Mouse (Mus musculus): Measurements from ENCODE around the gene Dexi. TPM values are rescaled to one million over a fixed set of nuclear protein-coding genes. Genes with fewer than 3 reads are reported as not detected.
A peak's percentile ranks its signal among the peaks of the same experiment; 100 is the strongest.

Gene Dexi
- polyA plus RNA-seq, 1 experiment from 2014 or later = 26.5 TPM

GRCm38 (mm10) chr16:10501865-10502264 is 41.0 kb downstream of the Dexi start:
- ATAC-seq (replicated peaks; ENCODE audit: low FRiP score, low TSS enrichment, low read depth) (no peak), DNase-seq (ENCODE audit: low spot score) (peak; percentile 90)
- no peaks in the 10 kb centered on the region for H3K9me3 ChIP-seq (ENCODE audit: control insufficient read depth, low read length)
- no peaks in the 10 kb centered on the region for H3K36me3 ChIP-seq (ENCODE audit: control insufficient read depth, insufficient read depth, low read length)
- H3K27ac ChIP-seq (ENCODE audit: low read depth) = no peak overlapping the region
- no peaks in the 10 kb centered on the region for H3K27me3 ChIP-seq (replicated peaks; ENCODE audit: control insufficient read depth, insufficient read depth, low read length)
- no peak overlapping the region for H3K4me3 ChIP-seq (ENCODE audit: low read depth, low read length)
- H3K4me2 ChIP-seq (ENCODE audit: low read length) = no peak overlapping the region
- WGBS = 13% methylated on average over 8 of the region's 8 CpGs
- H3K9ac ChIP-seq (ENCODE audit: low read length) = no peak overlapping the region
- H3K4me1 ChIP-seq (replicated peaks; ENCODE audit: control insufficient read depth, insufficient read depth, low read length) = no peaks in the 10 kb centered on the region

- Histone ChIP-seq H3K4me2 (ENCODE audit: low read length) (no peak overlapping the region), H3K27ac (ENCODE audit: low read depth) (no peak overlapping the region), H3K9me3 (ENCODE audit: control insufficient read depth, low read length) (no peaks in the 10 kb centered on the region), H3K36me3 (ENCODE audit: control insufficient read depth, insufficient read depth, low read length) (no peaks in the 10 kb centered on the region), H3K4me1 (replicated peaks; ENCODE audit: control insufficient read depth, insufficient read depth, low read length) (no peaks in the 10 kb centered on the region), H3K27me3 (replicated peaks; ENCODE audit: control insufficient read depth, insufficient read depth, low read length) (no peaks in the 10 kb centered on the region), H3K4me3 (ENCODE audit: low read depth, low read length) (no peak overlapping the region), H3K9ac (ENCODE audit: low read length) (no peak overlapping the region)
- ATAC-seq (replicated peaks; ENCODE audit: low FRiP score, low TSS enrichment, low read depth) (no peak), DNase-seq (ENCODE audit: low spot score) (no peak)
- WGBS = 61% methylated on average over 1 of the region's 1 CpGs
These were observed 43.7 kb downstream of the Dexi start for GRCm38 (mm10) chr16:10499122-10499521.

GRCm38 (mm10) chr16:10498096-10498602 is 44.7 kb downstream of the Dexi start:
- H3K9me3 ChIP-seq (ENCODE audit: control insufficient read depth, low read length) = no peaks in the 10 kb centered on the region
- no peak overlapping the region for H3K27ac ChIP-seq (ENCODE audit: low read depth)
- ATAC-seq (replicated peaks; ENCODE audit: low FRiP score, low TSS enrichment, low read depth) = no peak
- H3K4me1 ChIP-seq (replicated peaks; ENCODE audit: control insufficient read depth, insufficient read depth, low read length) = no peaks in the 10 kb centered on the region
- no peak overlapping the region for H3K9ac ChIP-seq (ENCODE audit: low read length)
- no peak for DNase-seq (ENCODE audit: low spot score)
- WGBS = 63% methylated on average over 5 of the region's 5 CpGs
- H3K27me3 ChIP-seq (replicated peaks; ENCODE audit: control insufficient read depth, insufficient read depth, low read length) = no peaks in the 10 kb centered on the region
- H3K4me2 ChIP-seq (ENCODE audit: low read length) = no peak overlapping the region
- no peak overlapping the region for H3K4me3 ChIP-seq (ENCODE audit: low read depth, low read length)
- no peaks in the 10 kb centered on the region for H3K36me3 ChIP-seq (ENCODE audit: control insufficient read depth, insufficient read depth, low read length)

- H3K27ac ChIP-seq (ENCODE audit: low read depth) = no peak overlapping the region
- H3K4me1 ChIP-seq (replicated peaks; ENCODE audit: control insufficient read depth, insufficient read depth, low read length) = no peaks in the 10 kb centered on the region
- DNase-seq (ENCODE audit: low spot score) = no peak
- H3K9ac ChIP-seq (ENCODE audit: low read length) = no peak overlapping the region
- WGBS = 71% methylated on average over 2 of the region's 2 CpGs
- ATAC-seq (replicated peaks; ENCODE audit: low FRiP score, low TSS enrichment, low read depth) = no peak
- no peak overlapping the region for H3K4me2 ChIP-seq (ENCODE audit: low read length)
- no peak overlapping the region for H3K4me3 ChIP-seq (ENCODE audit: low read depth, low read length)
- 0 out of 2 replicates have a peak, but pooled peaks cover 3% of the 10 kb centered on the region for H3K27me3 ChIP-seq (replicated peaks; ENCODE audit: control insufficient read depth, insufficient read depth, low read length)
- no peaks in the 10 kb centered on the region for H3K9me3 ChIP-seq (ENCODE audit: control insufficient read depth, low read length)
- H3K36me3 ChIP-seq (ENCODE audit: control insufficient read depth, insufficient read depth, low read length) = no peaks in the 10 kb centered on the region
These were observed 47.0 kb downstream of the Dexi start for GRCm38 (mm10) chr16:10495824-10496298.

- DNase-seq (ENCODE audit: low spot score) = no peak
- 83% methylated on average over 3 of the region's 3 CpGs for WGBS
- Histone ChIP-seq H3K36me3 (ENCODE audit: control insufficient read depth, insufficient read depth, low read length) (no peaks in the 10 kb centered on the region), H3K9ac (ENCODE audit: low read length) (no peak overlapping the region), H3K27ac (ENCODE audit: low read depth) (no peak overlapping the region), H3K9me3 (ENCODE audit: control insufficient read depth, low read length) (no peaks in the 10 kb centered on the region), H3K27me3 (replicated peaks; ENCODE audit: control insufficient read depth, insufficient read depth, low read length) (0 out of 2 replicates have a peak, but pooled peaks cover 17% of the 10 kb centered on the region), H3K4me3 (ENCODE audit: low read depth, low read length) (no peak overlapping the region), H3K4me1 (replicated peaks; ENCODE audit: control insufficient read depth, insufficient read depth, low read length) (no peaks in the 10 kb centered on the region), H3K4me2 (ENCODE audit: low read length) (no peak overlapping the region)
- ATAC-seq (replicated peaks; ENCODE audit: low FRiP score, low TSS enrichment, low read depth) = no peak
These were observed 50.3 kb downstream of the Dexi start for GRCm38 (mm10) chr16:10492587-10492986.

- Histone ChIP-seq H3K4me3 (ENCODE audit: low read depth, low read length) (no peak overlapping the region), H3K27ac (ENCODE audit: low read depth) (no peak overlapping the region), H3K4me1 (replicated peaks; ENCODE audit: control insufficient read depth, insufficient read depth, low read length) (no peaks in the 10 kb centered on the region), H3K36me3 (ENCODE audit: control insufficient read depth, insufficient read depth, low read length) (no peaks in the 10 kb centered on the region), H3K4me2 (ENCODE audit: low read length) (no peak overlapping the region), H3K27me3 (replicated peaks; ENCODE audit: control insufficient read depth, insufficient read depth, low read length) (0 out of 2 replicates have a peak, but pooled peaks cover 17% of the 10 kb centered on the region), H3K9me3 (ENCODE audit: control insufficient read depth, low read length) (no peaks in the 10 kb centered on the region), H3K9ac (ENCODE audit: low read length) (no peak overlapping the region)
- ATAC-seq (replicated peaks; ENCODE audit: low FRiP score, low TSS enrichment, low read depth) = no peak
- no peak for DNase-seq (ENCODE audit: low spot score)
- 84% methylated on average over 4 of the region's 4 CpGs for WGBS
These were observed 51.1 kb downstream of the Dexi start for GRCm38 (mm10) chr16:10491716-10492115.

GRCm38 (mm10) chr16:10490503-10491150 is 52.2 kb downstream of the Dexi start:
- H3K27me3 ChIP-seq (replicated peaks; ENCODE audit: control insufficient read depth, insufficient read depth, low read length) = 0 out of 2 replicates have a peak, but pooled peaks cover 17% of the 10 kb centered on the region
- no peaks in the 10 kb centered on the region for H3K4me1 ChIP-seq (replicated peaks; ENCODE audit: control insufficient read depth, insufficient read depth, low read length)
- no peak overlapping the region for H3K27ac ChIP-seq (ENCODE audit: low read depth)
- no peak overlapping the region for H3K9ac ChIP-seq (ENCODE audit: low read length)
- no peak overlapping the region for H3K4me3 ChIP-seq (ENCODE audit: low read depth, low read length)
- ATAC-seq (replicated peaks; ENCODE audit: low FRiP score, low TSS enrichment, low read depth) = no peak
- H3K36me3 ChIP-seq (ENCODE audit: control insufficient read depth, insufficient read depth, low read length) = no peaks in the 10 kb centered on the region
- WGBS = 76% methylated on average over 18 of the region's 18 CpGs
- H3K9me3 ChIP-seq (ENCODE audit: control insufficient read depth, low read length) = no peaks in the 10 kb centered on the region
- DNase-seq (ENCODE audit: low spot score) = no peak
- H3K4me2 ChIP-seq (ENCODE audit: low read length) = no peak overlapping the region

GRCm38 (mm10) chr16:10489904-10490457 is 52.9 kb downstream of the Dexi start:
- Histone ChIP-seq H3K9ac (ENCODE audit: low read length) (no peak overlapping the region), H3K4me3 (ENCODE audit: low read depth, low read length) (no peak overlapping the region), H3K4me2 (ENCODE audit: low read length) (peak overlapping the region; percentile 35), H3K4me1 (replicated peaks; ENCODE audit: control insufficient read depth, insufficient read depth, low read length) (no peaks in the 10 kb centered on the region), H3K36me3 (ENCODE audit: control insufficient read depth, insufficient read depth, low read length) (no peaks in the 10 kb centered on the region), H3K9me3 (ENCODE audit: control insufficient read depth, low read length) (no peaks in the 10 kb centered on the region), H3K27ac (ENCODE audit: low read depth) (no peak overlapping the region), H3K27me3 (replicated peaks; ENCODE audit: control insufficient read depth, insufficient read depth, low read length) (0 out of 2 replicates have a peak, but pooled peaks cover 17% of the 10 kb centered on the region)
- 12% methylated on average over 13 of the region's 14 CpGs for WGBS
- no peak for ATAC-seq (replicated peaks; ENCODE audit: low FRiP score, low TSS enrichment, low read depth)
- no peak for DNase-seq (ENCODE audit: low spot score)

All from intestine, embryonic 14.5 days (tissue).